Mouse (Mus musculus) hindlimb bud, embryonic 11.5 days (tissue): ENCODE results near the gene Dnah1.
A peak's percentile ranks its signal among the peaks of the same experiment; 100 is the strongest.

ENCODE experiments used
- DNase-seq: peaks from one replicate; pipeline ENCODE4 v3.0.0-alpha.2; 2012; ENCODE audit warnings: low read depth, low spot score; ENCODE audit errors: extremely low spot score

Gene Dnah1

GRCm38 (mm10) chr14:31323849-31324792 is at the start of gene Dnah1:
Gene Dnah1 (minus strand): TSS chr14:31323896.
- no peak for DNase-seq

DNA sequence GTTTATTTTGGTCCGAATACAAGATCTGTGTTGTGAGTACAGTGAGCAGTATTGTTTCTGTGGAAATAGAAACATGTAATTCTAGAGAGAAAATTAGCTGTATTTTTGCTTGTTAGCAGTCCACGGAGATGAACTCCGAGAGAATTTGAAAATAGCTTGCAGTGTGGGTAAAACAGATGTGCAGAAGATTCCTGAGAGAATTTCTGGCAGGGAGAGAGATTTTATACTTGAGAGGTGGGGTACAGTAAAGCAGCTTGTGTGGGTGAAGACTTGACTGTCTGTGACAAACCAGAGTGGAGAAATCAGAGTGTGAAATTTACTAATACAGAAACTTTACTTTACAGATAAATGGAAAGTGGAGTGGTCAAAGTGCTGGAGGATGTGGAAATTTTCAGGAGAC is 45.7 kb upstream of the Dnah1 start:
- no peak for DNase-seq

DNA sequence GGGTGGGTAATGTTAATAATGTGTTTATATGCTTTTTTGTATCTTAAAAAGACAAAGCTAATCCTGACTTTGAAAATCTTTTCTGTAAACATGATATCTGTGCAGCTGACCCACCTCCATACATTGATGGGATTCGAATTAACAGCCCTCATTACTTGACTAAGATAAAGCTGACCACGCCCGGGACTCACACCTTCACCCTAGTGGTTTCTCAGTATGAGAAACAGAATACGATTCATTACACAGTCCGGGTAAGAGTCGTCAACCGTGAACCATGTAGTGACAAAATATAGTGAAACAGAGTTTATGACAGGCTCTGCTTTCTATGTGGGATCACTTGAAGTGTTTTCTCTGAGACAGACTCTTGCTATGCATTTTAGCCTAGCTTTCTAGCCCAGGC is 44.3 kb upstream of the Dnah1 start:
- DNase-seq: no peak

GRCm38 (mm10) chr14:31365350-31365749 is 41.7 kb upstream of the Dnah1 start:
- peak; percentile 26 for DNase-seq

DNA sequence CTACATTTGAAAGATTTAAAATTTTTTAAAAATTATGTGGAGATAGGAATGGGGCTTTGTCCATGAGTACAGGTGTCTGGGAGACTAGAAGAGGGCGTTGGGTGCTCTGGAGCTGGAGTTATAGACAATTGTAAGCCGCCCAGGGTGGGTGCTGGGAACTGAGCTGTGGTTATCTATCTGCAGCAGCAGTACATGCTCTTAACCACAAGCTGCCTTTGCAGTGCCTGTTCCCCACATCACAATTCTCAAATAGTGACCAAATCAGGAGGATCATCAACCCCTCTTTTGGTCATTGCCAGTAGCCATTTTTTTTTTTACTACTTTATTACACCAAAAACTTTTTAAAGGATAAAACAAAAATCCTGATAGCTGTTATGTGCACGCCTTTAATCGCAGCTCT is 40.9 kb upstream of the Dnah1 start:
- DNase-seq: no peak

- DNase-seq: no peak
Observed at GRCm38 (mm10) chr14:31362236-31362635, 38.5 kb upstream of the Dnah1 start.

DNA sequence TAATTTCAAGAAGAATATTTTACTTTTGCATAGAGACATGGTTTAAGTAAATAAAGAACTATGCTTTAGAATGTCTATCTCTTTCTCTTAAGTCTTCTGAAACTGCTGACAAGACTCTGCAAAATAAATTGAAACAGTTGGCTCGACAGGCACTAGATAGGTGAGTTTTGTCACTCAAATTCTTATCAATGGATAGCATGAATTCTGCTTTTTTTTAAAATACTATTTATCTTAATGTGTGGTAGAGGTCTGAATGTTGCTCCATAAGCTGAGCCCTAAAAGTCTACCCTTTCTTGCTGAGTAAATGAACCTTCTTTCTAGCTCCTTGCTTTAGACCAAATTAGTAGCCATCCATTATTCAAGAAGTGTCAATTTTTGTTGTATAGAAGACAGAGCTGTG is 21.7 kb upstream of the Dnah1 start:
- DNase-seq: no peak

DNA sequence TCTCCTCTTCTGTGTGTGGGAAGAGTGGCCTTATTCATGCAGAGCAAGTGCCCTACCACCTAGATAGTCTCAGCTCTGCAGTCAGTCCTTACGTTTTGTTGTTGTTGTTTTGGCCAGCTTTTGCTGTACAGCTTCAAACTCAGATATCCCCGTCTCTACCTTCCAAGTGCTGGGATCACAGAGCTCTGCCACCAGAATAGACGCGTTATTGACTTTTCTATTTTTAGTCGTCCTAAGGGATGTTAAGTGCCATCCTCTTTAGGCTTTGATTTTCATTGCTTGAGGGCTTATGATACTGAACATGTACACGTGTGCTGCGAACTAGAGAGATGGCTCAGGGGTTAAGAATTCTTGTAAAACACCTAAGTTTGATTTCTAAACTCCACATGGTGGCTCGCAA is 19.5 kb upstream of the Dnah1 start:
- no peak for DNase-seq

- no peak for DNase-seq
Observed at GRCm38 (mm10) chr14:31337947-31338346, 14.3 kb upstream of the Dnah1 start.

- no peak for DNase-seq
Observed at GRCm38 (mm10) chr14:31337406-31337805, 13.7 kb upstream of the Dnah1 start.

- DNase-seq: peak; percentile 88
Observed at GRCm38 (mm10) chr14:31336369-31337155, 12.9 kb upstream of the Dnah1 start, which contains the start of gene Capn7. Gene Capn7 (plus strand): TSS chr14:31336638.

- no peak for DNase-seq
Observed at GRCm38 (mm10) chr14:31335765-31336164, 12.1 kb upstream of the Dnah1 start.

GRCm38 (mm10) chr14:31330957-31331356 is 7.3 kb upstream of the Dnah1 start:
- no peak for DNase-seq

DNA sequence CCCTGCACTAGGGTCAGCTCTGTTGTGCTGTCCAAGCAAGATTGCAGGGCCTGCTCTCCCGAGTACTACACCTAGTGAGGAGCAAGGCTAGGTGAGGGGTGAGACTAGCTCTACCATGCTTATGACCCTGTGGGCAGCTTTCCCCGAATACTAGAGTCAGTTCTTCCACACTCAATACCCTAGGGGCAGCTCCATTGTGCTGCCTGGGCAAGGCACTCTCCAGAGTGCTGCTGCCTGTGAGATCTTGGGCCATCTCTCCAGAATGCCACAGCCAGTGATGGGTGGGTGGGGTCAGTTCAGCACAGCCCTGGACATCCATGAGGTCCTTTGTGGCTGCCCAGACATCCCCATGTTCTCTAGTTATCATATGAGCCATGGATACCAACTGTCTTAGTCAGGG is 6.0 kb upstream of the Dnah1 start:
- no peak for DNase-seq

- no peak for DNase-seq
Observed at GRCm38 (mm10) chr14:31327681-31328080, 4.0 kb upstream of the Dnah1 start.

GRCm38 (mm10) chr14:31327196-31327595 is 3.5 kb upstream of the Dnah1 start:
- DNase-seq: no peak

DNA sequence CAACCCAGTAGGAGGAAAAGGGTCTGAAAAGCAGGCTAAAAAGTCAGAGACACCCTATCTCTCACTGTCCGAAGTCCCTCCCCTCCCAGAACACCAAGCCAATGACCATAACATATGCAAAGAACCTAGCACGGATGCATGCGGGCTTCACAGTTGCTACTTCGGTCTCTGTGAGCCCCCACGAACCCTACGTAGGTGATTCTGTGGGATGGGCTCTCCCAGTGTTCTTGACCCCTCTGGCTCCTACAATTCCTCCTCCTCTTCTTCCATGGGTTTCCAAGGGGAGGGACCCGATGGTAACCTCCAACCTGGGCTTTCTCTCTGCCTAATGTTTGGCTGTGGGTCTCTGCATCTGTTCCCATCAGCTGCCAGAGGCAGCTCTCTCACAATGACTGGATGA is 3.1 kb upstream of the Dnah1 start:
- DNase-seq: no peak

GRCm38 (mm10) chr14:31325551-31325950 is 1.9 kb upstream of the Dnah1 start:
- no peak for DNase-seq

- DNase-seq: no peak
Observed at GRCm38 (mm10) chr14:31324851-31325250, 1.2 kb upstream of the Dnah1 start.

GRCm38 (mm10) chr14:31323189-31323588 is 507 bp downstream of the Dnah1 start:
- no peak for DNase-seq

GRCm38 (mm10) chr14:31322191-31322590 is 1.5 kb downstream of the Dnah1 start:
- no peak for DNase-seq

- no peak for DNase-seq
Observed at GRCm38 (mm10) chr14:31321181-31321580, 2.5 kb downstream of the Dnah1 start.
